Mouse (Mus musculus): ENCODE data around the gene Eftud2.

The Eftud2 gene

GRCm38 (mm10) chr11:102880585-102881313, at the start of gene Eftud2, which contains the start of gene Ccdc103:
Gene Eftud2, minus strand, starts transcription at chr11:102880985.
Gene Ccdc103, plus strand, starts transcription at chr11:102881204.
- in situ Hi-C loops (cut with MseI, MboI): no loop called here

GRCm38 (mm10) chr11:102925351-102925717, 44.5 kb upstream of the Eftud2 start:
- in situ Hi-C loops (cut with MseI, MboI): no loop called here

GRCm38 (mm10) chr11:102924557-102925350, 44.0 kb upstream of the Eftud2 start, which contains the start of gene Kif18b:
Gene Kif18b, minus strand, starts transcription at chr11:102925124.
- in situ Hi-C loops (cut with MseI, MboI): no loop called here

- in situ Hi-C loops (cut with MseI, MboI): no loop called here
Measured at GRCm38 (mm10) chr11:102921491-102921890, 40.7 kb upstream of the Eftud2 start.

GRCm38 (mm10) chr11:102918077-102918476, 37.3 kb upstream of the Eftud2 start:
- in situ Hi-C loops (cut with MseI, MboI): no loop called here

- in situ Hi-C loops (cut with MseI, MboI): no loop called here
Measured at GRCm38 (mm10) chr11:102915380-102915779, 34.6 kb upstream of the Eftud2 start.

GRCm38 (mm10) chr11:102911376-102911775, 30.6 kb upstream of the Eftud2 start:
- in situ Hi-C loops (cut with MseI, MboI): no loop called here

GRCm38 (mm10) chr11:102903654-102904053, 22.9 kb upstream of the Eftud2 start:
- in situ Hi-C loops (cut with MseI, MboI): no loop called here

GRCm38 (mm10) chr11:102902107-102902506, 21.3 kb upstream of the Eftud2 start:
- in situ Hi-C loops (cut with MseI, MboI): no loop called here

GRCm38 (mm10) chr11:102901199-102901598, 20.4 kb upstream of the Eftud2 start:
- in situ Hi-C loops (cut with MseI, MboI): no loop called here

GRCm38 (mm10) chr11:102900763-102901162, 20.0 kb upstream of the Eftud2 start, which contains the start of gene Gfap:
Gene Gfap, minus strand, starts transcription at chr11:102900912.
- in situ Hi-C loops (cut with MseI, MboI): no loop called here

GRCm38 (mm10) chr11:102898408-102898807, 17.6 kb upstream of the Eftud2 start:
- in situ Hi-C loops (cut with MseI, MboI): no loop called here

- in situ Hi-C loops (cut with MseI, MboI): no loop called here
Measured at GRCm38 (mm10) chr11:102896641-102897040, 15.9 kb upstream of the Eftud2 start.

- in situ Hi-C loops (cut with MseI, MboI): no loop called here
Measured at GRCm38 (mm10) chr11:102895779-102896178, 15.0 kb upstream of the Eftud2 start.

- in situ Hi-C loops (cut with MseI, MboI): no loop called here
Measured at GRCm38 (mm10) chr11:102894716-102895115, 13.9 kb upstream of the Eftud2 start.

GRCm38 (mm10) chr11:102893015-102893651, 12.3 kb upstream of the Eftud2 start:
- in situ Hi-C loops (cut with MseI, MboI): no loop called here

- in situ Hi-C loops (cut with MseI, MboI): no loop called here
Measured at GRCm38 (mm10) chr11:102890096-102890495, 9.3 kb upstream of the Eftud2 start.

- in situ Hi-C loops (cut with MseI, MboI): no loop called here
Measured at GRCm38 (mm10) chr11:102888135-102888534, 7.3 kb upstream of the Eftud2 start.

- in situ Hi-C loops (cut with MseI, MboI): no loop called here
Measured at GRCm38 (mm10) chr11:102887433-102887832, 6.6 kb upstream of the Eftud2 start.

GRCm38 (mm10) chr11:102884616-102885219, 3.9 kb upstream of the Eftud2 start, which contains the start of gene Fam187a:
Gene Fam187a, plus strand, starts transcription at chr11:102885169.
- in situ Hi-C loops (cut with MseI, MboI): no loop called here

- in situ Hi-C loops (cut with MseI, MboI): no loop called here
Measured at GRCm38 (mm10) chr11:102881314-102882198, 771 bp upstream of the Eftud2 start.
